Mouse (Mus musculus) brain, embryonic 14.5 days (tissue): Measurements from ENCODE around the gene Cd69.

Experiments used
- CTCF ChIP-seq: fragments of 200-500 bp; IDR thresholded peaks from 2 replicates; pipeline ENCODE4 v1.5.1; 2012; ENCODE audit warnings: inconsistent platforms, mild to moderate bottlenecking, moderate library complexity, borderline replicate concordance; ENCODE audit not compliant: insufficient read depth, insufficient read length; ENCODE audit errors: extremely low read depth
- POLR2A ChIP-seq: fragments of 200-500 bp; IDR thresholded peaks from 2 replicates; pipeline ENCODE4 v1.6.1; 2012; ENCODE audit warnings: mild to moderate bottlenecking, inconsistent platforms, borderline replicate concordance; ENCODE audit not compliant: poor library complexity, insufficient read depth, insufficient read length, severe bottlenecking; ENCODE audit errors: extremely low read depth

DNA sequence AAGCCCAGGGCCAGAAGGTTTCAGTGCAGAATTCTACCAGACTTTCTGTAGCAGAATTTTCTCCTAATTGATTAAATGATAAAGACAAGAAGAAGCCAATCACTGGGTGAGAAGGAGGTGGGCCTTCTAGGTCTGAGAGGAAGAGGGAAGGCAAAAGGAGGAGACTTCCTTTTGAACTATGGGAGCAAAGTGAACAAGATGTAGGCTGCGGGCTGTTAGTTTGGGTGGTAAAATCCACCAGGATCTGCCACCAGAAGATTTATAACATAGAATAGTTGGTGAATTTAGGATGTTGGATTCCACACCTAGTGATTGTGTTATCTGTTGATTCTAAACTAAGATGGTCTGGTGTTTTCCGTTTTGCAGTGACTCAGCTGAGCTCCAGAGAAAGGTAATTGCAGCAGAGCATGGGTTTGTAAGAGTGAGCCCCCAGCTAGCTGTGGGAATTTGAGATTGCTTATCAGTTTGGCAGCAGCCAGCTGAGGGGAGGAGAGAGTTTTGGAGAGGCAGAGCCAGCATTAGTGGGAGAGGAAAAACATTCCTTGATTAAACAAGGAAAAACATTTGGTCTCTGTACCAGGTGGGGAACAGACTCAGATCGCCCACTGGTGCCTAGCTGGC lies 55.2 kb downstream of the Cd69 start:
- TF ChIP-seq CTCF (no peak), POLR2A (no peak)
